12 mouse cellular contexts compared by ENCODE assay signal in the genomic region with DNA sequence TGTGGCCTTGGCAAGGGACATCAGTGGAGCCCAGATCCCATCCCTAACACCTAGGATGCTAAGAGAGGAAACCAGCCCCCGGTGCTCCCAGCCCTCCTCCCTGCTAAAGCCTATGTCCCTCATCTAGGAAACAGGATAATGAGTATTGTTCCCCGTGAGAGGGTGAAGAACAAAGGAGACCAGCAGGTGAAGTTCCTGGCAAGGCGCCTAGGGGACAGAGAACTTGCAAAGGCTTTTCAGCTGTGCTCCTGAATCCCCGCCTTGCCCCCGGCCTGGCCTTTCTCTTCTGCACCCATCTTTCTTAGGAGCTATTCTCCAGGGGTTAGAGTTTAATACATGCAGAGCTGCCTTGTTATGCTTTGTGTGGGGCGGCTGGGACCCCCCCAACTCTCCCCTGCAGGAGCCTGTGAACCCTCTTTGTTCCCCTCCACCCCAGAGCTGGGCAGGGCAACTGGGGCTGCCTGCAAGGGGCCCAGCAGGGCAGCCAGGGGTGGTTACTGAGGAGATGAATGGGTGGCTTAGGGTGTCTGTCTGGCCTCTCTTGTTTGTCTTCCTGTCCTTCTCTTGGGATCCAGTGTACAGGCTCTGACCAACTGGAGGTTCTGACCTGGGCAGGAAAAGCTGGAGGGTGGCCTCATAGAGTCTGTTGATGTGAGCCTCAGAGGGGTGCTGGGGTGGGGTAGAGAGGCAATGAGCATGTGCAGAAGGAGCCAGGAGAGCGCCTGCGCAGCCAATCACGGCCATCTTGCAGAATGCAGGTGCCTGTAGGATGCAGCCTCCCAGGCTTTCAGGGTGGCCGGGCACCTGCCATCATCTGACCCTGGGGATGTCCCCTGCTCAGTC. TPM values are rescaled to one million over a fixed set of nuclear protein-coding genes. Genes with fewer than 3 reads are reported as not detected.
A peak's percentile ranks its signal among the peaks of the same experiment; 100 is the strongest.
DNase-seq lines count a peak whose midpoint lies in the region; ATAC-seq lines count a peak whose summit lies in the region.
"Had no signal": no experiment of that assay in that cellular context is flagged by ENCODE, and none has a peak within 500 bp of the region (broad histone marks: within the 10 kb centered on the region; RNA-seq: fewer than 3 reads in every experiment).

No protein-coding gene starts in this region.

- no peak for ATAC-seq in intestine, embryonic 16.5 days
- ATAC-seq in intestine, embryonic 15.5 days: no peak
- ATAC-seq in forebrain, embryonic 11.5 days (replicated peaks; ENCODE audit: low FRiP score): no peak
- peak; percentile 63 for ATAC-seq in hindbrain, embryonic 15.5 days (ENCODE audit: low FRiP score, low read depth)
- ATAC-seq in neural tube, embryonic 14.5 days (ENCODE audit: low read depth): no peak; the same call in 1 of the 2 replicates
- no peak for ATAC-seq in erythroblast, adult 5-6 weeks (replicated peaks; ENCODE audit: low FRiP score, poor library complexity, severe bottlenecking)

- 0 out of 2 replicates have a peak overlapping the region, but pooled peaks have one; percentile 16 for H3K9ac ChIP-seq in intestine, embryonic 16.5 days (ENCODE audit: low read depth, low read length)
- H3K9ac ChIP-seq in intestine, embryonic 15.5 days: no peak overlapping the region
- peak overlapping the region; percentile 29; the same call in 1 of the 2 replicates for H3K9ac ChIP-seq in forebrain, embryonic 11.5 days (ENCODE audit: low read length)
- no peak overlapping the region for H3K9ac ChIP-seq in hindbrain, embryonic 15.5 days
- 0 out of 2 replicates have a peak overlapping the region, but pooled peaks have one; percentile 5 for H3K9ac ChIP-seq in neural tube, embryonic 14.5 days (replicated peaks; ENCODE audit: low read depth, low read length)
- H3K9ac ChIP-seq: limb, embryonic 12.5 days had no signal

- H3K36me3 ChIP-seq in intestine, embryonic 16.5 days (ENCODE audit: control insufficient read depth, insufficient read depth, low read length): peaks cover 6% of the 10 kb centered on the region; the same call in 1 of the 2 replicates
- 0 out of 2 replicates have a peak, but pooled peaks cover 4% of the 10 kb centered on the region for H3K36me3 ChIP-seq in intestine, embryonic 15.5 days
- H3K36me3 ChIP-seq in forebrain, embryonic 11.5 days (ENCODE audit: control insufficient read depth, insufficient read depth, low read length): no peaks in the 10 kb centered on the region; the same call in 1 of the 2 replicates
- H3K36me3 ChIP-seq in hindbrain, embryonic 15.5 days: no peaks in the 10 kb centered on the region
- H3K36me3 ChIP-seq in neural tube, embryonic 14.5 days (ENCODE audit: control insufficient read depth, insufficient read depth, low read length): peaks cover 4% of the 10 kb centered on the region; the same call in 1 of the 2 replicates

- H3K4me1 ChIP-seq in intestine, embryonic 16.5 days (ENCODE audit: control insufficient read depth, insufficient read depth, low read length): no peaks in the 10 kb centered on the region
- 0 out of 2 replicates have a peak, but pooled peaks cover 2% of the 10 kb centered on the region for H3K4me1 ChIP-seq in intestine, embryonic 15.5 days (replicated peaks)
- peaks cover 33% of the 10 kb centered on the region for H3K4me1 ChIP-seq in forebrain, embryonic 11.5 days (replicated peaks; ENCODE audit: control insufficient read depth, insufficient read depth, low read length)
- H3K4me1 ChIP-seq in hindbrain, embryonic 15.5 days (replicated peaks): peaks cover 42% of the 10 kb centered on the region
- H3K4me1 ChIP-seq in neural tube, embryonic 14.5 days (ENCODE audit: control insufficient read depth, insufficient read depth, low read length): peaks cover 23% of the 10 kb centered on the region

- H3K9me3 ChIP-seq in intestine, embryonic 16.5 days (ENCODE audit: control insufficient read depth, low read length): no peaks in the 10 kb centered on the region
- no peaks in the 10 kb centered on the region for H3K9me3 ChIP-seq in intestine, embryonic 15.5 days
- H3K9me3 ChIP-seq in forebrain, embryonic 11.5 days (ENCODE audit: control insufficient read depth, low read length): no peaks in the 10 kb centered on the region
- H3K9me3 ChIP-seq in hindbrain, embryonic 15.5 days: no peaks in the 10 kb centered on the region
- H3K9me3 ChIP-seq in neural tube, embryonic 14.5 days (ENCODE audit: control insufficient read depth, low read length): no peaks in the 10 kb centered on the region
- H3K9me3 ChIP-seq: limb, embryonic 12.5 days had no signal

- 65% methylated on average over 10 of the region's 10 CpGs for WGBS in intestine, embryonic 16.5 days
- 70% methylated on average over 10 of the region's 10 CpGs for WGBS in intestine, embryonic 15.5 days
- WGBS in forebrain, embryonic 11.5 days: 38% methylated on average over 10 of the region's 10 CpGs
- 35% methylated on average over 10 of the region's 10 CpGs for WGBS in hindbrain, embryonic 15.5 days
- 35% methylated on average over 10 of the region's 10 CpGs for WGBS in neural tube, embryonic 14.5 days

- no peak overlapping the region for H3K27ac ChIP-seq in intestine, embryonic 16.5 days (ENCODE audit: low read length)
- no peak overlapping the region for H3K27ac ChIP-seq in intestine, embryonic 15.5 days
- peak overlapping the region; percentile 39 for H3K27ac ChIP-seq in forebrain, embryonic 11.5 days (ENCODE audit: low read depth, low read length)
- no peak overlapping the region; the same call in 1 of the 2 replicates for H3K27ac ChIP-seq in hindbrain, embryonic 15.5 days (replicated peaks)
- H3K27ac ChIP-seq in neural tube, embryonic 14.5 days (ENCODE audit: low read depth, low read length): no peak overlapping the region; the same call in 1 of the 2 replicates
- H3K27ac ChIP-seq: limb, embryonic 12.5 days had no signal

- no peak for DNase-seq in forebrain, embryonic 11.5 days (ENCODE audit: low spot score)
- no peak for DNase-seq in spleen, adult 12 weeks (ENCODE audit: low spot score)
- DNase-seq: adrenal gland, adult 8-10 months; kidney, postnatal 10 days; layer of hippocampus, postnatal 36 days had no signal

- H3K27me3 ChIP-seq in intestine, embryonic 16.5 days (replicated peaks; ENCODE audit: control insufficient read depth, insufficient read depth, low read length): no peaks in the 10 kb centered on the region
- H3K27me3 ChIP-seq in intestine, embryonic 15.5 days (replicated peaks): no peaks in the 10 kb centered on the region
- H3K27me3 ChIP-seq in forebrain, embryonic 11.5 days (ENCODE audit: control insufficient read depth, insufficient read depth, low read length): no peaks in the 10 kb centered on the region
- no peaks in the 10 kb centered on the region for H3K27me3 ChIP-seq in hindbrain, embryonic 15.5 days
- H3K27me3 ChIP-seq in neural tube, embryonic 14.5 days (ENCODE audit: control insufficient read depth, insufficient read depth, low read length): no peaks in the 10 kb centered on the region
- H3K27me3 ChIP-seq: limb, embryonic 12.5 days had no signal

- no peak overlapping the region for H3K4me3 ChIP-seq in intestine, embryonic 16.5 days (ENCODE audit: low read length)
- H3K4me3 ChIP-seq in intestine, embryonic 15.5 days (replicated peaks): no peak overlapping the region
- no peak overlapping the region for H3K4me3 ChIP-seq in forebrain, embryonic 11.5 days (ENCODE audit: low read depth, low read length)
- no peak overlapping the region for H3K4me3 ChIP-seq in hindbrain, embryonic 15.5 days
- no peak overlapping the region for H3K4me3 ChIP-seq in neural tube, embryonic 14.5 days (ENCODE audit: low read depth, low read length)
- H3K4me3 ChIP-seq: limb, embryonic 12.5 days had no signal

- no peak overlapping the region for H3K4me2 ChIP-seq in intestine, embryonic 16.5 days (ENCODE audit: low read depth, low read length)
- H3K4me2 ChIP-seq in intestine, embryonic 15.5 days (replicated peaks): no peak overlapping the region
- H3K4me2 ChIP-seq in forebrain, embryonic 11.5 days (ENCODE audit: low read depth, low read length, severe bottlenecking): no peak overlapping the region
- no peak overlapping the region for H3K4me2 ChIP-seq in hindbrain, embryonic 15.5 days
- H3K4me2 ChIP-seq in neural tube, embryonic 14.5 days (ENCODE audit: low read depth, low read length): no peak overlapping the region
- H3K4me2 ChIP-seq: limb, embryonic 12.5 days had no signal

RNA-seq across cellular contexts. Expression of gene Glod4, which starts 16.9 kb away (rescaled TPM):
- 119 and 129 TPM in 2 replicates for polyA plus RNA-seq in intestine, embryonic 16.5 days (2015; fragmentation: Nextera tagmentation; extraction: Ambion mirVana)
- 123 and 138 TPM in 2 replicates for polyA plus RNA-seq in intestine, embryonic 15.5 days (2015; fragmentation: Nextera tagmentation; extraction: Ambion mirVana)
- 122 and 125 TPM in 2 replicates for polyA plus RNA-seq in forebrain, embryonic 11.5 days (2014; fragmentation: Nextera tagmentation; extraction: Ambion mirVana)
- 119 and 120 TPM in 2 replicates for polyA plus RNA-seq in hindbrain, embryonic 15.5 days (2015; fragmentation: Nextera tagmentation; extraction: Ambion mirVana)
- 119 and 126 TPM in 2 replicates for polyA plus RNA-seq in neural tube, embryonic 14.5 days (2014; fragmentation: Nextera tagmentation; extraction: Ambion mirVana)
- total RNA-seq in erythroblast, adult 5-6 weeks (2015; ENCODE audit: low replicate concordance): 12.1 and 31.5 TPM in 2 replicates
- 16.7 and 55.0 TPM in 2 replicates for total RNA-seq in erythroblast, adult 5-6 weeks (2017; ENCODE audit: low replicate concordance)

RNA-seq across cellular contexts. Expression of gene Mrm3, which starts 16.9 kb away (rescaled TPM):
- 22.9 and 29.2 TPM in 2 replicates for polyA plus RNA-seq in intestine, embryonic 16.5 days (2015; fragmentation: Nextera tagmentation; extraction: Ambion mirVana)
- 26.3 and 29.6 TPM in 2 replicates for polyA plus RNA-seq in intestine, embryonic 15.5 days (2015; fragmentation: Nextera tagmentation; extraction: Ambion mirVana)
- 18.6 and 20.7 TPM in 2 replicates for polyA plus RNA-seq in forebrain, embryonic 11.5 days (2014; fragmentation: Nextera tagmentation; extraction: Ambion mirVana)
- 23.8 and 26.6 TPM in 2 replicates for polyA plus RNA-seq in hindbrain, embryonic 15.5 days (2015; fragmentation: Nextera tagmentation; extraction: Ambion mirVana)
- 23.8 and 25.4 TPM in 2 replicates for polyA plus RNA-seq in neural tube, embryonic 14.5 days (2014; fragmentation: Nextera tagmentation; extraction: Ambion mirVana)
- total RNA-seq in erythroblast, adult 5-6 weeks (2015; ENCODE audit: low replicate concordance): 2.7 and 4.2 TPM in 2 replicates
- 3.2 and 4.7 TPM in 2 replicates for total RNA-seq in erythroblast, adult 5-6 weeks (2017; ENCODE audit: low replicate concordance)

RNA-seq across cellular contexts. Expression of gene Gemin4, which starts 43.0 kb away (rescaled TPM):
- 26.6 and 29.4 TPM in 2 replicates for polyA plus RNA-seq in intestine, embryonic 16.5 days (2015; fragmentation: Nextera tagmentation; extraction: Ambion mirVana)
- polyA plus RNA-seq in intestine, embryonic 15.5 days (2015; fragmentation: Nextera tagmentation; extraction: Ambion mirVana): 28.8 and 32.6 TPM in 2 replicates
- 46.2 and 52.9 TPM in 2 replicates for polyA plus RNA-seq in forebrain, embryonic 11.5 days (2014; fragmentation: Nextera tagmentation; extraction: Ambion mirVana)
- polyA plus RNA-seq in hindbrain, embryonic 15.5 days (2015; fragmentation: Nextera tagmentation; extraction: Ambion mirVana): 15.5 and 17.9 TPM in 2 replicates
- 13.8 and 16.6 TPM in 2 replicates for polyA plus RNA-seq in neural tube, embryonic 14.5 days (2014; fragmentation: Nextera tagmentation; extraction: Ambion mirVana)
- 2.9 TPM in 1 of 2 replicates, not detected in the other for total RNA-seq in erythroblast, adult 5-6 weeks (2015; ENCODE audit: low replicate concordance)
- 0.42 TPM in 1 of 2 replicates, not detected in the other for total RNA-seq in erythroblast, adult 5-6 weeks (2017; ENCODE audit: low replicate concordance)

RNA-seq across cellular contexts. Expression of gene Dbil5, which starts 43.0 kb away (rescaled TPM):
- polyA plus RNA-seq in intestine, embryonic 16.5 days (2015; fragmentation: Nextera tagmentation; extraction: Ambion mirVana): 0.86 and 1.1 TPM in 2 replicates
- polyA plus RNA-seq in intestine, embryonic 15.5 days (2015; fragmentation: Nextera tagmentation; extraction: Ambion mirVana): 1.2 and 1.7 TPM in 2 replicates
- 0.48 TPM in 1 of 2 replicates, not detected in the other for polyA plus RNA-seq in forebrain, embryonic 11.5 days (2014; fragmentation: Nextera tagmentation; extraction: Ambion mirVana)
- 0.38 and 0.60 TPM in 2 replicates for polyA plus RNA-seq in hindbrain, embryonic 15.5 days (2015; fragmentation: Nextera tagmentation; extraction: Ambion mirVana)
- polyA plus RNA-seq in neural tube, embryonic 14.5 days (2014; fragmentation: Nextera tagmentation; extraction: Ambion mirVana): not detected in 2 replicates
- not detected in 2 replicates for total RNA-seq in erythroblast, adult 5-6 weeks (2015; ENCODE audit: low replicate concordance)
- total RNA-seq in erythroblast, adult 5-6 weeks (2017; ENCODE audit: low replicate concordance): not detected in 2 replicates
- polyA plus RNA-seq: thymus, postnatal 0 days had no signal

Comparison
In these comparisons a context has a peak if more than half of its experiments do, and no peak if none do; other contexts are left out.
1. H3K9ac ChIP-seq: peak in intestine, embryonic 16.5 days (single experiment), forebrain, embryonic 11.5 days (single experiment) and neural tube, embryonic 14.5 days (single experiment); none in intestine, embryonic 15.5 days (single experiment) and hindbrain, embryonic 15.5 days (single experiment).